Mouse (Mus musculus) small intestine, adult 2 months (tissue): ENCODE data around the gene Ceacam9.
"Not testable (repeated sequence)": the region's sequence is repeated elsewhere in the genome, so short reads cannot be mapped to it uniquely, and the experiment has no call there.

Source experiments
- CTCF ChIP-seq: fragments of 200-500 bp; IDR thresholded peaks from 2 replicates; pipeline ENCODE4 v1.5.1; 2012; ENCODE audit warnings: low read depth, mild to moderate bottlenecking, control low read depth, inconsistent platforms, low read length, moderate library complexity, mixed read lengths; ENCODE audit not compliant: insufficient replicate concordance, insufficient read length; ENCODE audit errors: extremely low read depth
- POLR2A ChIP-seq: fragments of 200-500 bp; IDR thresholded peaks from 2 replicates; pipeline ENCODE4 v1.6.1; 2012; ENCODE audit warnings: low read depth, mild to moderate bottlenecking, control low read depth, inconsistent platforms, low read length, moderate library complexity

DNA sequence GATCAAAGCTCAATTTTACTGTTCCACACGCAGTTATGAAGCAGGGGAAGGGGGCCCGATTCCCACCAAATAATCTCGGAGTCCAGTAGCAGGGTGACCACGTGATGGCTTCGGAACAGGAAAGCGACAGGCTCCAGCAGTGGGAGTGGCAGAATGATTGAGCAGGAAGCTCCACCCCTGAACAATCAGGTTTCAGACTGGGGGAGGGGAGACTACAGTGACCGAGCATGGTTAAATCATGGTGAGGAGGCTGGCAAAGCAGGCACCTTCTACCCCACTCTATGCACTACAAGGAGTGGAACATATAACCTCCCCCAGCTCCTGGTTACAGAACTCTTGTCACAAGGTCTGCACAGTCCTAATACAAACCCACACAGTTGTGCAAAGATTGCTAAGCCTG is 7.8 kb downstream of the Ceacam9 start:
- TF ChIP-seq CTCF, POLR2A: not testable (repeated sequence)
